Mouse (Mus musculus) adrenal gland, postnatal 25 days (tissue): Measurements from ENCODE around the gene Tgm2. TPM values are rescaled to one million over a fixed set of nuclear protein-coding genes. Genes with fewer than 3 reads are reported as not detected.

Source experiments
- DNase-seq: peaks from one replicate; pipeline ENCODE4 v3.0.0; 2021; ENCODE audit warnings: mixed read lengths
- total RNA-seq: library from RNA; stranded (reverse); gene quantifications from 2 replicates; pipeline ENCODE4 v1.2.3, GENCODE M21; 2021

The Tgm2 gene
- total RNA-seq, 1 experiment from 2014 or later = 33.5 TPM

- no peak for DNase-seq
Observed at GRCm38 (mm10) chr2:158068444-158068971, 77.7 kb downstream of the Tgm2 start.

- no peak for DNase-seq
Observed at GRCm38 (mm10) chr2:158067260-158067824, 78.9 kb downstream of the Tgm2 start.

GRCm38 (mm10) chr2:158066456-158066855 is 79.8 kb downstream of the Tgm2 start:
- DNase-seq = no peak

Other genes starting within 250 kb of the Tgm2 start
- 1.4 and 1.6 TPM in 2 replicates for gene Vstm2l, start 231.8 kb downstream of the Tgm2 start, total RNA-seq
- gene Tti1, start 118.0 kb downstream of the Tgm2 start, total RNA-seq = 20.2 and 26.3 TPM in 2 replicates
- 31.0 and 32.6 TPM in 2 replicates for gene Rprd1b, start 117.9 kb downstream of the Tgm2 start, total RNA-seq
- 1.3 and 2.4 TPM in 2 replicates for gene D630003M21Rik, start 82.8 kb upstream of the Tgm2 start, total RNA-seq
- not detected in 2 replicates for gene Bpi, start 111.7 kb upstream of the Tgm2 start, total RNA-seq
- 11.5 and 12.4 TPM in 2 replicates for gene Lbp, start 160.1 kb upstream of the Tgm2 start, total RNA-seq
- 5.3 and 8.6 TPM in 2 replicates for gene Snhg11, start 229.2 kb upstream of the Tgm2 start, total RNA-seq